Mouse (Mus musculus): Measurements from ENCODE around the gene Fbxo10. TPM values are rescaled to one million over a fixed set of nuclear protein-coding genes. Genes with fewer than 3 reads are reported as not detected.
"Not testable (repeated sequence)": the region's sequence is repeated elsewhere in the genome, so short reads cannot be mapped to it uniquely, and the experiment has no call there.

Gene Fbxo10
- polyA plus RNA-seq, 1 experiment from 2014 or later = 17.8 TPM

GRCm38 (mm10) chr4:45073544-45073943 lies 10.9 kb downstream of the Fbxo10 start:
- Histone ChIP-seq H3K27ac (no peak overlapping the region), H3K4me1 (peaks cover 27% of the 10 kb centered on the region), H3K27me3 (ENCODE audit: poor library complexity, severe bottlenecking) (no peaks in the 10 kb centered on the region), H3K9me3 (no peaks in the 10 kb centered on the region), H3K36me3 (replicated peaks) (peaks cover 11% of the 10 kb centered on the region), H3K4me3 (no peak overlapping the region)
- 88% methylated on average over 6 of the region's 6 CpGs for WGBS
- no peak for DNase-seq (ENCODE audit: extremely low spot score, low spot score)

- WGBS = 81% methylated on average over 15 of the region's 15 CpGs
Measured at GRCm38 (mm10) chr4:45072261-45072973, 12.0 kb downstream of the Fbxo10 start.

DNA sequence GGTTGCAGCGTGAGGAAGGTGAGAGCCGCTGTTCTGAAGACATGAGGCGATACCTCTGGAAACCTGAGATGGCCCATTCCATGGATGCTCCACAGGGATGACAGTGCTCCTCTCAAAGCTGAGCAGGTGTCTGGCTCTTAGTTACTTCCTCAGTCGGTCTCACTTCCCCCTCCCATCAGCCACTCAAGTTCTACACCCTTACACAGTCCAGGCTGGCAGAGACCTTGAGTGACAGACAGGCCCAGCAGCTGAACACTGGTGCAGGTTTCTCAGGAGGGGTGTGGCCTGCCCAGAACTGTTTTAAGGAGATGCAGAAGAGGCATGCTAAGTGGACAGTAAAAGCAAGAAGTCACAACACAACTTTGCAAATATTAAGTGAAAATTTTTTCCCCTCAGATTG lies 16.7 kb downstream of the Fbxo10 start:
- WGBS = 90% methylated on average over 4 of the region's 4 CpGs
- H3K9me3 ChIP-seq = no peaks in the 10 kb centered on the region
- H3K4me3 ChIP-seq = no peak overlapping the region
- H3K4me1 ChIP-seq = peaks cover 45% of the 10 kb centered on the region
- H3K36me3 ChIP-seq (replicated peaks) = 0 out of 2 replicates have a peak, but pooled peaks cover 3% of the 10 kb centered on the region
- no peak overlapping the region for H3K27ac ChIP-seq
- H3K27me3 ChIP-seq (ENCODE audit: poor library complexity, severe bottlenecking) = no peaks in the 10 kb centered on the region
- DNase-seq (ENCODE audit: extremely low spot score, low spot score) = no peak

More at GRCm38 (mm10) chr4:45072261-45072973, 12.0 kb downstream of the Fbxo10 start:
- H3K36me3 ChIP-seq (replicated peaks) = 0 out of 2 replicates have a peak, but pooled peaks cover 3% of the 10 kb centered on the region
- H3K4me3 ChIP-seq = no peak overlapping the region
- peaks cover 27% of the 10 kb centered on the region for H3K4me1 ChIP-seq
- no peaks in the 10 kb centered on the region for H3K9me3 ChIP-seq
- DNase-seq (ENCODE audit: extremely low spot score, low spot score) = no peak
- H3K27ac ChIP-seq = 0 out of 2 replicates have a peak overlapping the region, but pooled peaks have one; percentile 35
- H3K27me3 ChIP-seq (ENCODE audit: poor library complexity, severe bottlenecking) = no peaks in the 10 kb centered on the region

DNA sequence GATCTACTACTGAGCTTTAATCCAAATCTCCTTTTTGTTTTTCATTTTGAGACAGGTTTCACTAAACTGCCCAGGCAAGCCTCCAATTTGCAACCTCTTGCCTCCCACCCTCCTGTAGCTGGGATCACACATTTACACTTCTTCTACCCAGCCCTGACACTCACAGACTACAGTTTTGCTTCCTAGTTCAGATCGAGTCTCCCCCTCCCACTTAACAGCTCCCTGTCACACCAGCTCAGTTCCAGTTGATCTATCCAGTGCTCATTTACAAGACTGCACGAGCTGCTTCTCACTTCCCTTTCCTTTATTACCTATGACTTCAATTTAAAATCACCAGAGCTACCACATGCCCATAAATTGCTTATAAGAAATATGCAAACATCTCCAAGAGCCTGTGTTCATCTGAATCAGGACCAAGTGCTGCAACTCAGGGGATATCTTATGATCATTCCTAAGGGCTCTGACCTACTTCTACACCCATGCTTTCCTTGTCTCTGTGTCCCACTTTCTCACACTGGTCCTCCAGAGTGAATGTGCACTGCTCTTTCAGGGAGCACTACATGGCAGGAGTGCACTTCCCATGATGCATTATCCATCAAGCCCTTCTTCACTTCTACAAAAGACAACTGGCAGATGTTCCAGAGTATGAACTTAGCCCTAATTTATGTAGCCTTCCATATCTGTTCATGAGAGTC lies 18.2 kb downstream of the Fbxo10 start:
- Histone ChIP-seq H3K4me1 (peaks cover 33% of the 10 kb centered on the region), H3K27ac (no peak overlapping the region), H3K4me3 (no peak overlapping the region), H3K27me3 (ENCODE audit: poor library complexity, severe bottlenecking) (no peaks in the 10 kb centered on the region), H3K9me3 (no peaks in the 10 kb centered on the region), H3K36me3 (replicated peaks) (peaks cover 11% of the 10 kb centered on the region)
- WGBS = 67% methylated on average over 2 of the region's 2 CpGs
- DNase-seq (ENCODE audit: extremely low spot score, low spot score) = no peak

DNA sequence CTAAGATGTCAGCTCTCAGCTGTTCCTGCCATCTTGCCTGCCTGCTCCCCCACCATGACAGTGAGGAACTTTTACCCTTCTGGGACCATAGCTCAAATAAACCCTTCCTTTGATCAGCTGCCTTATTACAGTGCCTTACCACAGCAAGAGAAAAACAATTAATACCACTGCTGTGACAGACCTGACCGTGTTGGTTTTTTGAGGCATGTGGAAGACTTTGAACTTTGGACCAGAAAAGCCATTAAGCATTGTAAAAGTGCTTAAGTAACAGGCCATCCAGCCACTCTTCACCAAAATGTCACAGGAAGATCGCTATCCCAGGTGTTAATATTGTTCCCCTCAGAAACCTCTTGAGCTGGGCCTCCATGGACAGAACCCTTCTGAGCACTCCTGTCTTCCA lies 19.8 kb downstream of the Fbxo10 start:
- peaks cover 27% of the 10 kb centered on the region for H3K36me3 ChIP-seq (replicated peaks)
- DNase-seq (ENCODE audit: extremely low spot score, low spot score) = no peak
- H3K27ac ChIP-seq = no peak overlapping the region
- no peaks in the 10 kb centered on the region for H3K27me3 ChIP-seq (ENCODE audit: poor library complexity, severe bottlenecking)
- no peaks in the 10 kb centered on the region for H3K9me3 ChIP-seq
- H3K4me1 ChIP-seq = peaks cover 30% of the 10 kb centered on the region
- H3K4me3 ChIP-seq = no peak overlapping the region
- WGBS = 85% methylated on average over 2 of the region's 2 CpGs

DNA sequence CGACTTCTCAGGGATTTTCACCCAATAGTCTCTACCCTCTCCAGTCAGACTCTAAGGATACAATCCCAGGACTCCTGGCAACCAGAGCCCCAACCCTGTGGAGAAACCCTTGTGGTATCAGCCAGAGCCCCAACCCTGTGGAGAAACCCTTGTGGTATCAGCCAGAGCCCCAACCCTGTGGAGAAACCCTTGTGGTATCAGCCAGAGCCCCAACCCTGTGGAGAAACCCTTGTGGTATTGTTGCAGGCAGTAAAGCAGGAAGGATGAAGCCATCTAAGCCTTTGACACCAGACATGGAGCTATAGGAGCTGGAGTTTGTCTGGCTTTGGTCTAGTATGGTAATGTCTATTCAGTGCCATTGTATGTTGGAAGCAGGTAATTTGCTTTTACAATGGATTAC lies 20.6 kb downstream of the Fbxo10 start:
- Histone ChIP-seq H3K36me3 (replicated peaks) (peaks cover 34% of the 10 kb centered on the region), H3K4me1 (peaks cover 23% of the 10 kb centered on the region)
- H3K27me3 ChIP-seq (ENCODE audit: poor library complexity, severe bottlenecking); DNase-seq (ENCODE audit: extremely low spot score, low spot score); H3K4me3 ChIP-seq; H3K9me3 ChIP-seq; H3K27ac ChIP-seq: not testable (repeated sequence)
- WGBS = 87% methylated on average over 1 of the region's 1 CpGs

- WGBS = 90% methylated on average over 8 of the region's 8 CpGs
Measured at GRCm38 (mm10) chr4:45055451-45055850, 29.0 kb downstream of the Fbxo10 start.

GRCm38 (mm10) chr4:45054862-45055261 lies 29.5 kb downstream of the Fbxo10 start:
- Histone ChIP-seq H3K27me3 (ENCODE audit: poor library complexity, severe bottlenecking) (no peaks in the 10 kb centered on the region), H3K36me3 (replicated peaks) (peaks cover 44% of the 10 kb centered on the region), H3K4me3 (no peak overlapping the region), H3K4me1 (no peaks in the 10 kb centered on the region), H3K9me3 (no peaks in the 10 kb centered on the region), H3K27ac (no peak overlapping the region)
- DNase-seq (ENCODE audit: extremely low spot score, low spot score) = no peak
- 56% methylated on average over 3 of the region's 3 CpGs for WGBS

More at GRCm38 (mm10) chr4:45055451-45055850, 29.0 kb downstream of the Fbxo10 start:
- Histone ChIP-seq H3K27ac (no peak overlapping the region), H3K9me3 (no peaks in the 10 kb centered on the region), H3K27me3 (ENCODE audit: poor library complexity, severe bottlenecking) (no peaks in the 10 kb centered on the region), H3K36me3 (replicated peaks) (peaks cover 47% of the 10 kb centered on the region), H3K4me1 (no peaks in the 10 kb centered on the region), H3K4me3 (no peak overlapping the region)
- DNase-seq (ENCODE audit: extremely low spot score, low spot score) = no peak

DNA sequence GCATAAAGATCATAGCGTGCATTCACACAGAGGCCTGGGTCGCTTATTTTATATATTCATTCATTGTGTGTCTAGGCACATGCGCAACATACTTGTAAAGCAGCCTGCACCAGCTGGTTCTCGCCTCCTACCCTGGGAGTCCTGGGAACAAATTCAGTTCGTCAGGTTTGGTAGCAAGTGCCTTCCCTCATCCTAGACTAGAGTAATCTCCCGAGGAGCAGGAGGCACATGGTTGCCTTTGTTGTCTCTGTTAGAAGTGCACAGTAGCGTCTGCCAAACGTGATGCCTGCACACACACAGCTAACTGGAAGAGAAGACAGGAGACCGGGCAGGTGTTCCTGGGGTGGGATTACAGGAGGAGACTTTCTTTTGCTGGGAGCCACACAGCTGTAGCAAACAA lies 36.4 kb downstream of the Fbxo10 start:
- Histone ChIP-seq H3K36me3 (replicated peaks) (peaks cover 64% of the 10 kb centered on the region), H3K27me3 (ENCODE audit: poor library complexity, severe bottlenecking) (no peaks in the 10 kb centered on the region), H3K27ac (no peak overlapping the region), H3K4me3 (no peak overlapping the region), H3K4me1 (no peaks in the 10 kb centered on the region), H3K9me3 (no peaks in the 10 kb centered on the region)
- 77% methylated on average over 9 of the region's 9 CpGs for WGBS
- DNase-seq (ENCODE audit: extremely low spot score, low spot score) = no peak

GRCm38 (mm10) chr4:45047286-45047887 lies 37.0 kb downstream of the Fbxo10 start:
- peaks cover 67% of the 10 kb centered on the region for H3K36me3 ChIP-seq (replicated peaks)
- no peaks in the 10 kb centered on the region for H3K27me3 ChIP-seq (ENCODE audit: poor library complexity, severe bottlenecking)
- 93% methylated on average over 9 of the region's 9 CpGs for WGBS
- H3K4me3 ChIP-seq = no peak overlapping the region
- H3K27ac ChIP-seq = no peak overlapping the region
- no peak for DNase-seq (ENCODE audit: extremely low spot score, low spot score)
- H3K4me1 ChIP-seq = no peaks in the 10 kb centered on the region
- no peaks in the 10 kb centered on the region for H3K9me3 ChIP-seq

- no peak overlapping the region for H3K4me3 ChIP-seq
- no peak overlapping the region for H3K27ac ChIP-seq
- H3K36me3 ChIP-seq (replicated peaks) = peaks cover 72% of the 10 kb centered on the region
- no peaks in the 10 kb centered on the region for H3K4me1 ChIP-seq
- no peaks in the 10 kb centered on the region for H3K9me3 ChIP-seq
- no peak for DNase-seq (ENCODE audit: extremely low spot score, low spot score)
- H3K27me3 ChIP-seq (ENCODE audit: poor library complexity, severe bottlenecking) = no peaks in the 10 kb centered on the region
- 94% methylated on average over 5 of the region's 5 CpGs for WGBS
Measured at GRCm38 (mm10) chr4:45046679-45047078, 37.7 kb downstream of the Fbxo10 start.

DNA sequence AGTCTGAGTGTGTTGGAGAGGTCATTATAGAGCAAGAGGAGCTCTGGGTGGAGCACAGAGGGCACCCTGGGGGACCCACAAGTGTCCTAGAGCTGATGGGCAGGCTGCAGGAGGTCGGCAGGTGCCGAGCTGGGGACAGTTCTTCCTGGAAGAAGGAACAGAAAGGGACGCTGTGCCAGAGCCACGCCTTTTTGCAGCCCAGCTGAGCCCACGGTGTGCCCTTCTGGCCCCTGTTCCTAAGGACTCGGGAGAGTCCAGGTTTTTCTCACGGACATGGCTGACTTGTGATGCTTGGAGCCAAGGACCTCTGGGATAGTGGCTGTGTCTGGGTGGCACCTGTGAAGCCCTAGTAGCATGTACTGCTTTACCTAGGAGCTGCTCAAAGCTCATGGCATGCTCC lies 43.6 kb downstream of the Fbxo10 start:
- Histone ChIP-seq H3K9me3 (no peaks in the 10 kb centered on the region), H3K27me3 (ENCODE audit: poor library complexity, severe bottlenecking) (no peaks in the 10 kb centered on the region), H3K36me3 (replicated peaks) (peaks cover 74% of the 10 kb centered on the region), H3K4me1 (no peaks in the 10 kb centered on the region), H3K27ac (no peak overlapping the region), H3K4me3 (no peak overlapping the region)
- 85% methylated on average over 7 of the region's 7 CpGs for WGBS
- DNase-seq (ENCODE audit: extremely low spot score, low spot score) = no peak

- WGBS = 94% methylated on average over 7 of the region's 7 CpGs
- H3K4me3 ChIP-seq; H3K9me3 ChIP-seq; DNase-seq (ENCODE audit: extremely low spot score, low spot score); H3K27ac ChIP-seq; H3K4me1 ChIP-seq; H3K27me3 ChIP-seq (ENCODE audit: poor library complexity, severe bottlenecking): not testable (repeated sequence)
- H3K36me3 ChIP-seq (replicated peaks) = peaks cover 75% of the 10 kb centered on the region
Measured at GRCm38 (mm10) chr4:45039546-45039945, 44.9 kb downstream of the Fbxo10 start.

Data from forebrain, embryonic 10.5 days (tissue).